Mouse (Mus musculus): Measurements from ENCODE around the gene Gpr137. TPM values are rescaled to one million over a fixed set of nuclear protein-coding genes. Genes with fewer than 3 reads are reported as not detected.

Gene Gpr137
- total and polyA plus RNA-seq, 3 experiments: 22.8 to 32.1 (median 24.9) TPM

- DNase-seq (ENCODE audit: low spot score): peak; percentile 87
- no peak for TF ChIP-seq GATA1 (IDR thresholded peaks at IDR 0.05; ENCODE audit: borderline replicate concordance, low read length)
- TF ChIP-seq GATA2 (IDR thresholded peaks at IDR 0.05; ENCODE audit: borderline replicate concordance, low read depth, low read length): no peak
- TF ChIP-seq TAL1 (conservative IDR thresholded peaks at IDR 0.05; ENCODE audit: low read depth, low read length): no peak
- peak; percentile 31 for TF ChIP-seq CTCF (IDR thresholded peaks at IDR 0.05; ENCODE audit: low read depth, low read length)
- Histone ChIP-seq H3K36me3 (replicated peaks) (peaks cover 25% of the 10 kb centered on the region), H3K9me3 (replicated peaks) (no peaks in the 10 kb centered on the region), H3K4me3 (ENCODE audit: low read depth, low read length) (peak overlapping the region; percentile 80), H3K4me1 (ENCODE audit: insufficient read depth, low read depth, low read length) (peaks cover 84% of the 10 kb centered on the region), H3K27me3 (ENCODE audit: insufficient read depth, low read length) (no peaks in the 10 kb centered on the region)
- no peak for ATAC-seq (ENCODE audit: extremely low read depth, insufficient number of reproducible peaks, low FRiP score, poor library complexity, severe bottlenecking)
Measured at GRCm38 (mm10) chr19:6969665-6970381, 27.5 kb upstream of the Gpr137 start.

GRCm38 (mm10) chr19:6969291-6969664, 27.0 kb upstream of the Gpr137 start:
- peaks cover 31% of the 10 kb centered on the region for H3K36me3 ChIP-seq (replicated peaks)
- no peak for ATAC-seq (ENCODE audit: extremely low read depth, insufficient number of reproducible peaks, low FRiP score, poor library complexity, severe bottlenecking)

GRCm38 (mm10) chr19:6968491-6969271, 26.4 kb upstream of the Gpr137 start:
- DNase-seq (ENCODE audit: low spot score) (no peak), ATAC-seq (ENCODE audit: extremely low read depth, insufficient number of reproducible peaks, low FRiP score, poor library complexity, severe bottlenecking) (no peak)
- Histone ChIP-seq H3K9me3 (replicated peaks) (no peaks in the 10 kb centered on the region), H3K36me3 (replicated peaks) (peaks cover 37% of the 10 kb centered on the region), H3K4me3 (ENCODE audit: low read depth, low read length) (peak overlapping the region; percentile 80), H3K4me1 (ENCODE audit: insufficient read depth, low read depth, low read length) (peaks cover 81% of the 10 kb centered on the region), H3K27me3 (ENCODE audit: insufficient read depth, low read length) (no peaks in the 10 kb centered on the region)
- TF ChIP-seq GATA2 (IDR thresholded peaks at IDR 0.05; ENCODE audit: borderline replicate concordance, low read depth, low read length) (no peak), GATA1 (IDR thresholded peaks at IDR 0.05; ENCODE audit: borderline replicate concordance, low read length) (no peak), CTCF (IDR thresholded peaks at IDR 0.05; ENCODE audit: low read depth, low read length) (no peak), TAL1 (conservative IDR thresholded peaks at IDR 0.05; ENCODE audit: low read depth, low read length) (no peak), POLR2AphosphoS5 (IDR thresholded peaks at IDR 0.05; ENCODE audit: insufficient replicate concordance, low read depth, low read length) (no peak)

More at GRCm38 (mm10) chr19:6969291-6969664, 27.0 kb upstream of the Gpr137 start:
- no peaks in the 10 kb centered on the region for H3K27me3 ChIP-seq (ENCODE audit: insufficient read depth, low read length)
- no peak for TF ChIP-seq TAL1 (conservative IDR thresholded peaks at IDR 0.05; ENCODE audit: low read depth, low read length)
- no peak for TF ChIP-seq GATA1 (IDR thresholded peaks at IDR 0.05; ENCODE audit: borderline replicate concordance, low read length)
- TF ChIP-seq POLR2AphosphoS5 (IDR thresholded peaks at IDR 0.05; ENCODE audit: insufficient replicate concordance, low read depth, low read length): no peak
- no peak for TF ChIP-seq CTCF (IDR thresholded peaks at IDR 0.05; ENCODE audit: low read depth, low read length)
- no peaks in the 10 kb centered on the region for H3K9me3 ChIP-seq (replicated peaks)
- no peak for DNase-seq (ENCODE audit: low spot score)
- H3K4me3 ChIP-seq (ENCODE audit: low read depth, low read length): peak overlapping the region; percentile 80
- H3K4me1 ChIP-seq (ENCODE audit: insufficient read depth, low read depth, low read length): peaks cover 85% of the 10 kb centered on the region

- Histone ChIP-seq H3K36me3 (replicated peaks) (peaks cover 81% of the 10 kb centered on the region), H3K4me3 (ENCODE audit: low read depth, low read length) (no peak overlapping the region), H3K4me1 (ENCODE audit: insufficient read depth, low read depth, low read length) (peaks cover 27% of the 10 kb centered on the region), H3K27me3 (ENCODE audit: insufficient read depth, low read length) (no peaks in the 10 kb centered on the region; the same call in 1 of the 2 replicates), H3K9me3 (replicated peaks) (no peaks in the 10 kb centered on the region)
- DNase-seq (ENCODE audit: low spot score): no peak
- no peak for TF ChIP-seq CTCF (IDR thresholded peaks at IDR 0.05; ENCODE audit: low read depth, low read length)
- ATAC-seq (ENCODE audit: extremely low read depth, insufficient number of reproducible peaks, low FRiP score, poor library complexity, severe bottlenecking): no peak
Measured at GRCm38 (mm10) chr19:6956461-6956860, 14.2 kb upstream of the Gpr137 start.

GRCm38 (mm10) chr19:6955424-6955823, 13.1 kb upstream of the Gpr137 start:
- no peaks in the 10 kb centered on the region; the same call in 1 of the 2 replicates for H3K27me3 ChIP-seq (ENCODE audit: insufficient read depth, low read length)
- DNase-seq (ENCODE audit: low spot score) (no peak), ATAC-seq (ENCODE audit: extremely low read depth, insufficient number of reproducible peaks, low FRiP score, poor library complexity, severe bottlenecking) (no peak)
- peaks cover 77% of the 10 kb centered on the region for H3K36me3 ChIP-seq (replicated peaks)
- H3K4me1 ChIP-seq (ENCODE audit: insufficient read depth, low read depth, low read length): peaks cover 37% of the 10 kb centered on the region
- H3K4me3 ChIP-seq (ENCODE audit: low read depth, low read length): no peak overlapping the region
- H3K9me3 ChIP-seq (replicated peaks): no peaks in the 10 kb centered on the region
- TF ChIP-seq CTCF (IDR thresholded peaks at IDR 0.05; ENCODE audit: low read depth, low read length) (no peak), GATA1 (IDR thresholded peaks at IDR 0.05; ENCODE audit: borderline replicate concordance, low read length) (no peak), GATA2 (IDR thresholded peaks at IDR 0.05; ENCODE audit: borderline replicate concordance, low read depth, low read length) (no peak), POLR2AphosphoS5 (IDR thresholded peaks at IDR 0.05; ENCODE audit: insufficient replicate concordance, low read depth, low read length) (no peak), TAL1 (conservative IDR thresholded peaks at IDR 0.05; ENCODE audit: low read depth, low read length) (no peak)

GRCm38 (mm10) chr19:6954046-6954445, 11.8 kb upstream of the Gpr137 start:
- TF ChIP-seq CTCF (IDR thresholded peaks at IDR 0.05; ENCODE audit: low read depth, low read length) (peak; percentile 53; the same call in 1 of the 2 replicates), TAL1 (conservative IDR thresholded peaks at IDR 0.05; ENCODE audit: low read depth, low read length) (no peak)
- Histone ChIP-seq H3K9me3 (replicated peaks) (no peaks in the 10 kb centered on the region), H3K4me1 (ENCODE audit: insufficient read depth, low read depth, low read length) (peaks cover 50% of the 10 kb centered on the region), H3K36me3 (replicated peaks) (peaks cover 75% of the 10 kb centered on the region), H3K4me3 (ENCODE audit: low read depth, low read length) (no peak overlapping the region), H3K27me3 (ENCODE audit: insufficient read depth, low read length) (no peaks in the 10 kb centered on the region)
- DNase-seq (ENCODE audit: low spot score) (peak; percentile 25), ATAC-seq (ENCODE audit: extremely low read depth, insufficient number of reproducible peaks, low FRiP score, poor library complexity, severe bottlenecking) (no peak)
